Mouse (Mus musculus): ENCODE results near the gene Aph1a. TPM values are rescaled to one million over a fixed set of nuclear protein-coding genes. Genes with fewer than 3 reads are reported as not detected.
A peak's percentile ranks its signal among the peaks of the same experiment; 100 is the strongest.
"Not testable (repeated sequence)": the region's sequence is repeated elsewhere in the genome, so short reads cannot be mapped to it uniquely, and the experiment has no call there.

Aph1a gene
- polyA plus RNA-seq, 1 experiment from 2014 or later, result 47.4 TPM

DNA sequence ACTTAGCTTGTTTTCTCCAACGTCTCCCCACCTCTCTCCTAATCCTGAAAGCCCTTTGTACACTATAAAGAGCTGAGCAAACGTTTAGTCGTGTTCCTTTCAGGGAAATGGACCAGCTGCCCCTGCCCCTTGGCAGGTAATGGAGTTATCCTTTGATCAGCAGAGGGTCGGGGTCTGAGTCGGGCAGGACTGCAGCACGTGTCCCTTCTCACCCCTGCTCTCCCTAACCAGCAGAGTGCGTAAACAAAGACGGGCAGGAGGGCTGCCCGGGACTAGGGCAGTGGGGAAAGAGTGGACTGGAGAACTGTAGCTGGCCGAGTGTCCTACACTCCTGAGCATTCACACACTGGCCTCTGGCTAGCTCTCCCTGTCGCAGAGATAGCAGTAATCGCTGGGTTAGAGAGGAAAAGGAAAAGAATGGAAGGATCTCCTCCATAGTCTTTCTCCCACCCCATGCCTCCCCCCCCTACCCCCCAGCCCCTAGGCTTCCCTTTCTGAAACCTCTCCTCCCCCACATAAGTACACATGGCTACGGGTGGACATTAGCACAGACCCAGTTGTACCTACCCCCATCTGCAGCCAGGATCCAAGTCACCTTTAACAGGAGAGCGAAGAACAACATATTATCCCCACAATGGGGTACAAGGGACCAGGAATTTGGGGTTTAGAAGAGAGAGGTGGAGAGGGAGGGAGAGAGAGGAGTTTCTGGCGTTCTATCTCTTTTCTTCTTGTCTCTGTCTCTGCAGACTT lies 10.2 kb downstream of the Aph1a start:
- Histone ChIP-seq H3K4me1 (peaks cover 42% of the 10 kb centered on the region), H3K27ac (peak overlapping the region; percentile 53)

DNA sequence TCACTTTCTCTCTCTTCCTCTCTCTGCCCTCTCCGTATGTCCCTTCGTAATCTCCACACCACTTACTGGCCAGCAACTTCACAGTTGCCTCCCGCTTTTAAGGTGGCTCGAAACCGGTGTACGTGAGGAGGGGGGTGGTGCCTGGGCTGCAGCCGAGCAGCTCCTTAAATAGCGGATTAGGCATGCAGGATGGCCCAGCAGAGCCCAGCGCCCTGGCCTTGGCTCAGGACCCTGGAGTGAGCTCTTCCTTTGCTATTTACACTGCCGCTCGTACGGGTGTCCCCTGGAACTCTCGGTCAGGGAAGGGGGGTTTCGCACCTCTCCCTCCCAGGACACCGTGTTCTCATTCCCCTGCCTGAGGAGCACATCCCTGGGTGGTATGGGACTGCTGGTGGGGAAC lies 10.8 kb downstream of the Aph1a start, which contains the start of gene Car14:
Car14 (minus strand) TSS at position 124 of the 400 bp plus-strand sequence.
- Histone ChIP-seq H3K9ac (peak within 1 kb of the TSS; percentile 38), H3K27ac (peak within 1 kb of the TSS; percentile 53), H3K27me3 (peaks cover 20% of the 10 kb centered on the region), H3K4me3 (peak within 1 kb of the TSS; percentile 32), H3K4me1 (peaks cover 42% of the 10 kb centered on the region), H3K36me3 (no peaks in the 10 kb centered on the region), H3K4me2 (peak within 1 kb of the TSS; percentile 66), H3K9me3 (no peaks in the 10 kb centered on the region)
- ATAC-seq (ENCODE audit: borderline replicate concordance, extremely low read depth, low FRiP score, low TSS enrichment), result no peak
- under 1% methylated on average over 15 of the region's 15 CpGs for WGBS

More for the DNA sequence above, 10.2 kb downstream of the Aph1a start:
- Histone ChIP-seq H3K4me2 (peak overlapping the region; percentile 66), H3K9ac (peak overlapping the region; percentile 38; the same call in 1 of the 2 replicates), H3K27me3 (peaks cover 20% of the 10 kb centered on the region), H3K4me3 (peak overlapping the region; percentile 32), H3K36me3 (no peaks in the 10 kb centered on the region), H3K9me3 (no peaks in the 10 kb centered on the region)
- peak; percentile 51; the same call in 1 of the 2 replicates for ATAC-seq (ENCODE audit: borderline replicate concordance, extremely low read depth, low FRiP score, low TSS enrichment)
- 3% methylated on average over 15 of the region's 15 CpGs for WGBS

DNA sequence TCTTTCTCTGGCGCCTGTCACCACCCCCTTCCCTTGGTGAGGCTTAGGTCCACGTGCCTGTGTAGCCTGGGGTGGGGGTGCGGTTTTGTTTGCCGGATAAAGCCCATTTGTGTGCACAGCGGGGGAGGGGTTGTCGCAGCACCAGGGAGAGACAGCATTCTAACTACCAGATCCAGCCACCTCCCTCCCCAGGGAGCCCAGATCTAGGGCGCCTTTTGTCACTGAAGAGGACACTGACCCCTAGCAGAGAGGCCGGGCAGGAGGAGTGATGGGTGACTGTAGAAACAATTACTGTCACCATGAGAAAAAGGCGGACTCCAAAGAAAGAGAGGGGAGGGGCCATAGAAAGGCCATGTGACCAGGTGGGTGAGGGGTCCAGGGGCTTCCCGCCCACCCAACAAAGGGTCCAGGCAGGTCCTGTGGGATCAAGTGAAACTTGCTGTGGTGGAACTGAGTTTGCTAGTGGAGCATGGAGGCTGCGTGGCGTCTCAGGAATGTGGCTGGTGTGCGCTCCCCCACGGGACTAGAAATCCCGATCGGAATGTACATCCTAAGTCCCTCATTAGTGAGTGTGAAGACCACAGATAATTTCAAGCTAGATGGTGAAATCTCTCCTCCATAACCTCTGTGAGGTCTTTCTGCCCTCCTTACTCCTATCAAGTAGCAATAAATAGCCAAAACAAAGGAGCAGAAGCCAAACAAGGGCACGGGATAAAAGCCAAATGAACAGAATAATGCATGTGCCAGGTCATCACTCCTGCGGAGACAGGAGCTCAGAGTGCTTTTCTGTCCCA lies 11.6 kb downstream of the Aph1a start:
- no peak for ATAC-seq (ENCODE audit: borderline replicate concordance, extremely low read depth, low FRiP score, low TSS enrichment)
- H3K4me2 ChIP-seq, result peak overlapping the region; percentile 66
- no peaks in the 10 kb centered on the region for H3K36me3 ChIP-seq
- H3K9ac ChIP-seq, result peak overlapping the region; percentile 8; the same call in 1 of the 2 replicates
- H3K27me3 ChIP-seq, result peaks cover 20% of the 10 kb centered on the region
- under 1% methylated on average over 18 of the region's 18 CpGs for WGBS
- peak overlapping the region; percentile 53 for H3K27ac ChIP-seq
- no peaks in the 10 kb centered on the region for H3K9me3 ChIP-seq
- peak overlapping the region; percentile 32 for H3K4me3 ChIP-seq
- peaks cover 42% of the 10 kb centered on the region for H3K4me1 ChIP-seq

DNA sequence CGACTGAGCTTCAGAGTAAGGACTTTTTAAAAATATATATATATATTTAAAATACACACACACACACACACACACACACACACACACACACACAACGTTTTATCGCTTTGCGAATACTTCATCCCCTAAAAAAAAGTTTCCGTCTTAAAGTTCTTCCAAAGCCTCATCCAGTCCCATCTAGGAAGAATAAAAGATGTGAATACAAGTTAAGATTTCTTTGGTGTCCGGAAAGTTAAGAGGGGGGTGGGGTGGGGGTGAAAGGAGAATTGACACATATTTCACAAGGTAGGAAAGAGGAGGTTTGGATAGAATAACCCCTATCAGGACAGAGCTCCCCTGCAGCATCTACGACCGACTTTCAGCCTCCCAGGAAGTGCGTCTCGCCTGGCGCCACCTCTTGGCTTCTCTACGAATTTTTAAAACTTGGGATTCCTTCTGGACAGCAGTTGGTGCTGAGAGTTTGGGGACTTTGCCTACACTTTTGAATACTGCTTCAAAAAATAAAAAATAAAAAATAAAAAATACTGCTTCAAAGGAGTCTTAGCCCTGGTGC lies 12.2 kb downstream of the Aph1a start:
- H3K9me3 ChIP-seq, result no peaks in the 10 kb centered on the region
- 0 out of 2 replicates have a peak overlapping the region, but pooled peaks have one; percentile 53 for H3K27ac ChIP-seq
- WGBS, result under 1% methylated on average over 12 of the region's 12 CpGs
- H3K27me3 ChIP-seq, result peaks cover 20% of the 10 kb centered on the region
- H3K4me3 ChIP-seq, result peak overlapping the region; percentile 33
- ATAC-seq (ENCODE audit: borderline replicate concordance, extremely low read depth, low FRiP score, low TSS enrichment), result no peak
- peak overlapping the region; percentile 66 for H3K4me2 ChIP-seq
- peaks cover 42% of the 10 kb centered on the region for H3K4me1 ChIP-seq
- no peak overlapping the region; the same call in 1 of the 2 replicates for H3K9ac ChIP-seq
- no peaks in the 10 kb centered on the region for H3K36me3 ChIP-seq

DNA sequence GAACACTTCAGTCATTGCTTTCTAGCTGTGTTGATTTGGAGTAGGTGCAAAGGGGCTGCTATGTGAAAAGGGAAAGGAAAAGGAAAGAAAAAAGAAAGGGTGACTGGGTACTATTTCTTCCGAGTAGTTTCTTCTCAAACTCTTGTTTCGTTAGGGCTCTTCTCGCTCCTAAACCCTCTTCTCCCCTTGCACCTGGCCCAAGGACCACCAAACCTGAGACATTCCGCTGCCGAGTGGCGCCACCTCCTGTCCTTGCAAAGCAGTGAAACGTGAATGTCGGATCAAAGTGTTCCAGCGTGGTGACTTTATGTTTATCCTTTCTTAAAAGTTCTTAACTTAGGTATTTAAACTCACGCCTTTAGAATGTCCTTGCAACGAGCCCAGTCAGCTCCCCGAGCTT lies 13.1 kb downstream of the Aph1a start:
- Histone ChIP-seq H3K36me3 (no peaks in the 10 kb centered on the region), H3K4me2 (peak overlapping the region; percentile 66), H3K27me3 (peaks cover 20% of the 10 kb centered on the region), H3K9ac (no peak overlapping the region; the same call in 1 of the 2 replicates), H3K4me3 (peak overlapping the region; percentile 33), H3K27ac (no peak overlapping the region), H3K4me1 (peaks cover 41% of the 10 kb centered on the region), H3K9me3 (no peaks in the 10 kb centered on the region)
- under 1% methylated on average over 12 of the region's 12 CpGs for WGBS
- ATAC-seq (ENCODE audit: borderline replicate concordance, extremely low read depth, low FRiP score, low TSS enrichment), result no peak

DNA sequence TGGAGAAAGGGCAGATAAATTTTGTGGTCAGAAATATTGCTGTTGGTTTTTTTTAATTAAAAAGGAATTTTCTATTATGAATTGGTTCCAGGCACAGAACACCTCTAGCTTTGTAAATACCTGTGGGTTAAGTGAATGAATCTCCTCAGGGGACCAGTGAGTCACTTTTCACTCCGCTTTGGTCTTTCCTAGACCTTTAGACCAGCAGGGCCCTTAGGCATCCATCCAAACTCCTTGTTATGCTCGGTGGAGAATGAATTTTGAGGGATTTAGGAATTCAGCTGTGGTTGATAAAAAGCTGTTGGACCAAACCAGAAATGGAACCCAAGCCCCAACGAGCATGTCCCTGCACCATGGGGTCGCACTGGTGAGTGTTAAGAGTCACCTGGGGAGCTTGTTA lies 13.8 kb downstream of the Aph1a start:
- H3K4me3 ChIP-seq, result no peak overlapping the region
- H3K27ac ChIP-seq, result no peak overlapping the region
- WGBS, result 40% methylated on average over 4 of the region's 4 CpGs
- H3K4me1 ChIP-seq, result peaks cover 38% of the 10 kb centered on the region
- no peak overlapping the region; the same call in 1 of the 2 replicates for H3K4me2 ChIP-seq
- ATAC-seq (ENCODE audit: borderline replicate concordance, extremely low read depth, low FRiP score, low TSS enrichment), result no peak
- peaks cover 20% of the 10 kb centered on the region for H3K27me3 ChIP-seq
- H3K9ac ChIP-seq, result no peak overlapping the region
- H3K36me3 ChIP-seq, result no peaks in the 10 kb centered on the region
- H3K9me3 ChIP-seq, result no peaks in the 10 kb centered on the region

DNA sequence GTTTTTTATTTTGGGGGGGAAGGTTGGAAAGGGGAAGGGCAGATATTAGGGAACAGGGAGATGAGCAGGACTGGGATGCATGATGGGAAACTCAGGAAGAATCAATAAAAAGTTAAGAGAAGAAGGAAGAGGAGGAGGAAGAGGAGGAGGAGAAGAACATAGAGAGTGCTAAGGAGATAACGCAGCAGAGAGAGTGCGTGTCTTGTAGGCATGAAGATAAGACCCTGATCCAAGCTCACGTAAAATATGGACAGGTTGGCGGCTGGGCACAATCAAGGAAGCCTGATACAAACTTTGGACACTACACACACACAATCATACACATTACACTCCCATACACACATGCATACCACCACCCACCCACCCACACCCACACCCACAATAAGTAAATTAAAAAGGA lies 20.9 kb downstream of the Aph1a start:
- Histone ChIP-seq H3K4me1 (no peaks in the 10 kb centered on the region), H3K9ac (no peak overlapping the region), H3K9me3 (no peaks in the 10 kb centered on the region), H3K36me3 (no peaks in the 10 kb centered on the region), H3K4me2 (no peak overlapping the region), H3K27me3 (no peaks in the 10 kb centered on the region), H3K4me3 (no peak overlapping the region), H3K27ac (no peak overlapping the region)
- no peak for ATAC-seq (ENCODE audit: borderline replicate concordance, extremely low read depth, low FRiP score, low TSS enrichment)
- 78% methylated on average over 4 of the region's 4 CpGs for WGBS

DNA sequence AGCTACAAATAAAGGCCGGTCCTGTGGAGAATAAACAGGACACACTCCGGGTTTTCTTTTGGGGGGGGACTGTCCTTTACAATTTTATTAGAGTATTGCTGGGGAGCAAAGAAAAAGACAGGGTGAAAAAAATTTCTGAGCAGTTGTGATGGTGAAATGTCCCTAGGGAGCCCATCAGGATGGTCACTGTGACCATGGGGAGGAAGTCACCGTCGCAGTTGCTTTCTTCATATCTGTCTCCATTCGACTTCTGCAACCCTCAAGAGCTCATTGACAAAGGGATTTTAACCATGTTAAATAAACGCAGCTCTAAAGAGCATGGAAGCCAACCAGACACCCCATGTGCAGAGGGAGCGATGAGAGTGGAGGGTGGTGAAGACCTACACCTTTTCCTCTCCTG lies 23.0 kb downstream of the Aph1a start:
- Histone ChIP-seq H3K4me3 (no peak overlapping the region), H3K4me2 (no peak overlapping the region), H3K27ac (no peak overlapping the region), H3K36me3 (no peaks in the 10 kb centered on the region), H3K9me3 (no peaks in the 10 kb centered on the region), H3K4me1 (no peaks in the 10 kb centered on the region), H3K9ac (no peak overlapping the region), H3K27me3 (no peaks in the 10 kb centered on the region)
- no peak for ATAC-seq (ENCODE audit: borderline replicate concordance, extremely low read depth, low FRiP score, low TSS enrichment)
- WGBS, result 68% methylated on average over 7 of the region's 7 CpGs

DNA sequence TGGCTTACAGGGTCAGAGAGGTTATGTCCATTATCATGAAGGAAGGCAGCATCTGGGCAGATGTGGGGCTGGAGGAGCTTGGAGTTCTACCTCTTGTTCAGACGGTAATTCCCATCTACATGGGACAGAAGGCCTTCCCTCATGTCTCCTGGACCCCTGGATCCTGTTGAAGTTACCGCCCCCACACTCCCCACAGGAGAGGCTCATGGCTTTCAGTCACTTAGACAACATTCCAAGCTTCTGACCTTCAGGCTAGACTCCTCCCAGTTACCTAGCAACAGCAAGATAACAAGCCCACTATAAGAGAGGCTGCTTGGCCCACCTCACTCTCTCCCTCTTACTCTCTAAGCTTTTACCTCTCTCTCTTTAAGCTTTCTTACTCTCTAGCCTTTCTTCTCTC lies 26.8 kb downstream of the Aph1a start:
- 47% methylated on average over 2 of the region's 2 CpGs for WGBS
- not testable (repeated sequence) for H3K9me3 ChIP-seq; H3K4me3 ChIP-seq; ATAC-seq (ENCODE audit: borderline replicate concordance, extremely low read depth, low FRiP score, low TSS enrichment); H3K4me2 ChIP-seq; H3K9ac ChIP-seq; H3K27me3 ChIP-seq; H3K27ac ChIP-seq; H3K36me3 ChIP-seq; H3K4me1 ChIP-seq

DNA sequence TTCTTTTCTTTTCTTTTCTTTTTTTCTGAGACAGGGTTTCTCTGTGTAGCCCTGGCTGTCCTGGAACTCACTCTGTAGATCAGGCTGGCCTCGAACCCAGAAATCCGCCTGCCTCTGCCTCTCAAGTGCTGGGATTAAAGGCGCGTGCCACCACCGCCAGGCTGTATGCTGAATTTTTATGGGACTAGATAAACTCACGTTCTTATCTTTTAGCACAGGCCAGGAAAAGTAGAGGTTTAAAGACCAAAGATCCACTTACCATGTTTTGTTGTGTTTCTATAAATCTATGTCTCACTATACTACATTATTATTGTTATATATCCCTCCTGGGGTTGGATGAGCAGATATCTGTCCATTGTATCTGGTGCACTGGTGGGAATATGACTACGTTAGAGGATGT lies 29.7 kb downstream of the Aph1a start:
- H3K4me3 ChIP-seq; H3K27ac ChIP-seq; ATAC-seq (ENCODE audit: borderline replicate concordance, extremely low read depth, low FRiP score, low TSS enrichment); H3K36me3 ChIP-seq; H3K4me2 ChIP-seq; H3K27me3 ChIP-seq; H3K9me3 ChIP-seq; H3K4me1 ChIP-seq; H3K9ac ChIP-seq: not testable (repeated sequence)
- WGBS, result 83% methylated on average over 7 of the region's 7 CpGs

DNA sequence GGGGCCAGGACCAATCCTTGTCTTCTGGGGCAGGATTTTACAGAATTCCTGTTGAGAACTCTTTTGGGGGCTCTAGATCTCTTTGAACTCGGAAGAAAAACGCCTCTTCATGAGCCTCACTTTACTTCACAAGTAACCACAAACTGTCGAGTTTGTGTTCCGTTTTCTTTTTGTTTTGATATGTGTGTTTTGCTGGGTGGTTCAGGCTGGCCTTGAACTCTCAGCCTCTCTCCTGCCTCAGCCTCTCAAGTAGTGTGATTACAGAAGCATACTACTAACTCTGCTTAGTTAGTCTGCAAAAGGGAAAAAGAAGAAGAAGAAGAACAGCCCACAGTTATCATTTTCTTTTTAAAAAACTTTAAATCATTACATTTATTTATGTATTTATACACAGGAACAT lies 30.4 kb downstream of the Aph1a start:
- Histone ChIP-seq H3K27me3 (no peaks in the 10 kb centered on the region), H3K4me1 (no peaks in the 10 kb centered on the region; the same call in 1 of the 2 replicates), H3K4me2 (no peak overlapping the region), H3K27ac (no peak overlapping the region), H3K9me3 (no peaks in the 10 kb centered on the region), H3K9ac (no peak overlapping the region), H3K36me3 (no peaks in the 10 kb centered on the region), H3K4me3 (no peak overlapping the region)
- no peak for ATAC-seq (ENCODE audit: borderline replicate concordance, extremely low read depth, low FRiP score, low TSS enrichment)
- 52% methylated on average over 4 of the region's 4 CpGs for WGBS

DNA sequence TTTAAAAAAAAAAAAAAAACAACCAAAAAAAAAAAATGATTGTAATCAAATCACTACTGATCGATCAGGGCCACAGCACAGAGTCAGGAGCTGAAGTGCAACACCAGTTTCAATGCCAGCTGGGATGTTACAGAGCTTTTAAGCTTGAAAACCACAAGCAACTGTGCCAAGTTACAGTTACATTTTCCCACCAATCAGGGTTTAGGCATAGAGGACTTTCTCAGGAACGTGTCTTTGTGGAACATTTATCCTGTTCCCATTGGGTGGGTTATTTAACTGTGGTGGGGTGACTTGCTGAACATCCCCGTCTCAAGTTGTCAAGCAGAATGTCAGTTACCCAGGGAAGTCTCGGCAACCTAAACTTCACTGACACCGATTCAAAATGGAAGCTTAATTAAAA lies 31.3 kb downstream of the Aph1a start:
- Histone ChIP-seq H3K9ac (no peak overlapping the region), H3K4me3 (no peak overlapping the region), H3K27ac (no peak overlapping the region), H3K4me1 (no peaks in the 10 kb centered on the region; the same call in 1 of the 2 replicates), H3K9me3 (no peaks in the 10 kb centered on the region), H3K4me2 (no peak overlapping the region), H3K27me3 (no peaks in the 10 kb centered on the region), H3K36me3 (no peaks in the 10 kb centered on the region)
- WGBS, result 70% methylated on average over 5 of the region's 5 CpGs
- no peak for ATAC-seq (ENCODE audit: borderline replicate concordance, extremely low read depth, low FRiP score, low TSS enrichment)

Data from lung, embryonic 15.5 days (tissue).